Mouse (Mus musculus) NIH3T3 (cell line): ENCODE results near the gene Tnpo3.
"Not testable (repeated sequence)": the region's sequence is repeated elsewhere in the genome, so short reads cannot be mapped to it uniquely, and the experiment has no call there.

Source experiments
- DNase-seq: peaks from one replicate; pipeline ENCODE4 v3.0.0-alpha.2; 2012; ENCODE audit warnings: low read depth

Tnpo3 gene

GRCm38 (mm10) chr6:29620840-29621543 lies 11.3 kb upstream of the Tnpo3 start:
- DNase-seq = no peak

DNA sequence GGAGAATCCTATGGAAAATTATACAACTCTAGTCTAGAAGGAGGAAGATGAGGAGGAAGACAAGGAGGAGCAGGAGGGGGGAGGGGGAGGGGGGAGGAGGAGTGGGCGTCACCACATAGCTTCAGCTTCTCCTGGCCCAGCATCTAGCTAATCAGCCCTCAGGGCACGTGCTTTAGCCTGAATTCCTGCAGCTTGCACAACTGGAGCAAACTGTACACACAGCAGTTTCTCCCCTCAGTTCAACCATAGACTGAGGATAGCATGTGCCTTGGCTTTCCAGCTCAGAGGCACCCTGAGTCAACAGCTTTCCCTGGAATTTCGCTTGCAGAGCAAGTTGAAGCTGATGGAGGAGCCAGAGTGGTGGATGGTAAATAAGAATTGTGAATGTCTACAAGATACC lies 10.5 kb upstream of the Tnpo3 start:
- peak; percentile 82 for DNase-seq

- peak; percentile 13 for DNase-seq
These were observed 443 bp upstream of the Tnpo3 start for GRCm38 (mm10) chr6:29610020-29610640.

DNA sequence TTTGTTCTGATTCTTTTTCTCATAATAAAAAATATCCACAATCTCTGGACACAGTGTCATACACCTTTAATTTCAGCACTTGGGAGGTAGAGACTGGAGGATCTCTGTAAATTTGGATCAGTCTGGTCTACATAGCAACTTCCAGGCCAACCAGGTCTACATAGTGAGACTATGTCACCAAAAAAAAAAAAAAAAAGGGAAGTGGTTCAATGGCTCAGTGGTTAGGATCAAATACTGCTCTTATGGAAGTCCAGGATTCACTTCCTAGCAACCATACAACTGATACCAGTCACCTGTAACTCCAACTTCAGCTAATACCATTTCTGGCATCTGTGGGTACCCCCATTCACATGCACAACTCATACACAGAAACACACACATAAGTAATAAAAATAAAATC lies 9.5 kb downstream of the Tnpo3 start:
- no peak for DNase-seq

GRCm38 (mm10) chr6:29595656-29596055 lies 14.0 kb downstream of the Tnpo3 start:
- peak; percentile 55 for DNase-seq

- DNase-seq = no peak
These were observed 28.5 kb downstream of the Tnpo3 start for GRCm38 (mm10) chr6:29581202-29581601.

DNA sequence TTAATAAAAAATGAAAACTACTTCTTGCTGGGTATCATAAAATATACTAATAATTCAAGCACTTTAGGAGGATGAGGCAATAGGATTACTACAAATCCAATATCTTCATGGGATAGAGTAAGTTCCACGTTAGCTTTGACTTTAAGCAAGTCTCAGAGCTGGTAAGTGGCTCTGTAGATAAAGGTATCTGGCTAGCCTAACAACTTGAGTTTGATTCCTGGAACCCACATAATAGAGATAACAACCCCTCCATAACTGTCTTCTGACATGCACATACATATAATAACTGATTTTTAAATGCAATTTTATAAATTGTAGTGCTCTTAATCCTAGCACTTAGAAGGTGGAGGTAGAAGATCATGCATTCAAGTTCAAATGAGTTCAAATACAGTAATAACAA lies 28.9 kb downstream of the Tnpo3 start:
- DNase-seq = no peak

DNA sequence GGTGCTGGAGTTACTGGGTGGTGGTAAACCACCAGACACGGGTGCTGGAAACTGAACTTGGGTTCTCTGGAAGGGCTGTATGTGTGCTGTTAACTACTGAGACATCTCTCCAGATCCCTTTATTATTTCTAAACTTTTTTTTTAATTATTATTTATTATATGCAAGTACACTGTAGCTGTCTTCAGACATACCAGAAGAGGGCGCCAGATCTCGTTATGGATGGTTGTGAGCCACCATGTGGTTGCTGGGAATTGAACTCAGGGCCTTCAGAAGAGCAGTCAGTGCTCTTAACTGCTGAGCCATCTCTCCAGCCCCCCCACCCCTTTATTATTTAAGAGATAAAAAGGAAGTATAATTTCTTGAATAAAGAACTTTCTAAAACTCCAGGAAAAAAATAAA lies 33.3 kb downstream of the Tnpo3 start:
- not testable (repeated sequence) for DNase-seq

- no peak for DNase-seq
These were observed 52.6 kb downstream of the Tnpo3 start for GRCm38 (mm10) chr6:29557112-29557511.

DNA sequence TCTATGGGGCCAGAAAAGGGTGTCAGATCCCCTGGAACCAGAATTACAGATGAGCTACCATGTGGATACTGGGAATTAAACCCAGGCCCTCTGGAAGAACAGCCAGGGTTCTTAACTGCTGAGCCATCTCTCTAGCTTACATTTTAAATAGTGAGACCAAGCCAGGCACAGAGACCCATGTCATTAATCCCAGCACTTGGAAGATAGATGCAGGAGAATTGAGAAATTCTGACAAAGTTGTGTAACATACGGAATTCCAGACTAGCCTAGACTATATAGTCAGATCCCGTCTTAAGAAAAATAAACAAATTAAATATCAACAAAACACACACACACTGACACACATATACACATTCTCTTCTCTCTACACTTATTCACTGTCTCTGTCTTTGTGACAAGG lies 57.2 kb downstream of the Tnpo3 start:
- DNase-seq = no peak

DNA sequence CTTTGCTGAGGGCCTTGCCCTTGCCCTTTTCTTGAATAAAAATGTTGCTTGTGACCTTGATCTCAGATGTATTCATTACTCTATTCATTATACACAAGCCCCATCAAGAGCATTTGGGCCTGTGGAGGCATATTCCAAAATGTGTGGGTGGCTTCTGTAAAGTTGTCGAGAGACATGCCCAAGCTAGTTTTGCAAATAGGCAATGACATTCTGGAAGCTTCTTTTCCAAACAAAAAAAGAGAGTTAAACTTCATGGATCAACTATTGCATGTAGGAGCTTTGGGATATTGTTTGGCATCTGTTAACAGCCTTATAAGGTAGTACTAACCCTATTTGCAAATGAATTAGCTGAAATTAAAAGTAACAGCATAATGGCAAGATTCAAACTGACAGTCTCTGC lies 61.6 kb downstream of the Tnpo3 start:
- no peak for DNase-seq

GRCm38 (mm10) chr6:29547582-29547981 lies 62.1 kb downstream of the Tnpo3 start:
- DNase-seq = peak; percentile 47

GRCm38 (mm10) chr6:29545611-29546010 lies 64.1 kb downstream of the Tnpo3 start:
- no peak for DNase-seq

- DNase-seq = no peak
These were observed 68.7 kb downstream of the Tnpo3 start for GRCm38 (mm10) chr6:29540956-29541355.

GRCm38 (mm10) chr6:29540223-29540622 lies 69.5 kb downstream of the Tnpo3 start:
- DNase-seq = no peak

GRCm38 (mm10) chr6:29539502-29539901 lies 70.2 kb downstream of the Tnpo3 start:
- DNase-seq = no peak

GRCm38 (mm10) chr6:29537221-29537620 lies 72.5 kb downstream of the Tnpo3 start:
- DNase-seq = no peak

GRCm38 (mm10) chr6:29536651-29537193 lies 73.0 kb downstream of the Tnpo3 start:
- DNase-seq = peak; percentile 76

- no peak for DNase-seq
These were observed 74.4 kb downstream of the Tnpo3 start for GRCm38 (mm10) chr6:29535316-29535715.

GRCm38 (mm10) chr6:29530050-29530449 lies 79.6 kb downstream of the Tnpo3 start:
- DNase-seq = no peak

- no peak for DNase-seq
These were observed 80.3 kb downstream of the Tnpo3 start for GRCm38 (mm10) chr6:29529444-29529820.

DNA sequence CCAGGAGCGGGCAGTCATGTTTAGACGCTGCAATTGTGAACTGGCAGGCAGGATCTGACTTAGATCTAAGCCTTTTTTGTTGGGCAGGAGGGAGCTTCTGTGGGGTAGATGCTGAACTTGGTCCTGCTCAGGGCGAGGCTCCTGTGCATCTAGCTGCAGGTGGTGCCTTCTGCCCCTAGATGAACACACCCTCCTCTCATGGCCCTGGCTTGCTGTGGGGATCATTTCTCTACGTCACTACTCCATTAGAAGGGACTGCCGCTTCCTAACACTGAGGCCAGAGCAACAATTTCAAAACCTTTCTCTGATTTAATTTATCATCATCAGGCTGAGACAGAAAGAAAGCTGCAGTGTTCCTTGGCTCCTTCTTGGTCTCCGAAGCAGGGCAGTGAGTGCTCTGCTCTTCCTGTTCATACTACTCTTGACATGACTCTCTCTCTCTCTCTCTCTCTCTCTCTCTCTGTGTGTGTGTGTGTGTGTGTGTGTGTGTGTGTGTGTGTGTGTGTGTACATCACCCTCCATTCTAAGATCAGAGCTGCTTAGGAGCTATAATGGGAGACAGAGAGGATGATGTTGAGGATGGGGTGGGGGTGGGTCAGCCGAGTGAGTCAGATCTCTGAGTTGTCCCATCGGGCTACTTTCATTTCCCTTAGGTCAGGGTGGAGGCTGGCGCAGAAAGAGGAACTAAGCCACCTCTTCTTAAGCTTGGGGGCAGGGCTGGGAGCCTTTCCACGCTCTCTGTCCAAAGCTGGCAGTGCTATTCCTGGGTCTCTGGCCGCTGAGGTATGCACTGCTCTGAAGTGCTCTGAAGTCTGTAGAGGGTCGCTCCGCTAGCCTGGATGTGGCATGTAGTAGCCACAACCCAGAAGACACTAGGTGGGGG lies 80.9 kb downstream of the Tnpo3 start:
- peak; percentile 62 for DNase-seq

DNA sequence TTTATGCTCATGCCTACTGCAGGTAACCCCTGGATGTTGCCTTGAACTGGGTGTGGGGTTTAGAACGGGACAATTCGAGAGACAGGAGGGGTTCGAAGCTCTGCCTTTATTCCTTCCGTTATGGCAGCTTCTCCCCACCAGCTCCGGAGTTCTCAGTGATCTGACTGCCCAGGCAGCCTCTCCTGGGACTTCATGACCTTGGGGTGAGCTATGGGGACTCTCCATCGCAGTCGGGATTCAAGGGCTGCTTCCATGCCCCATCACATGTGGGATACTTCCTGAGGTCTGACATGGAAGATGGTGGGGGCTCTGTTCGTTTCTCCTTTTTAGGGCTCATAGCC lies 81.6 kb downstream of the Tnpo3 start:
- no peak for DNase-seq
